Mouse (Mus musculus) frontal cortex, postnatal 36 days (tissue): ENCODE measurements around the gene 4930550C14Rik.

ENCODE experiments used
- DNase-seq, 2 experiments: peaks; one replicate each; pipeline ENCODE4 v3.0.0; 2022; ENCODE audit warnings: low spot score in 2 of 2

Gene 4930550C14Rik

GRCm38 (mm10) chr9:53402291-53402711 is at the start of gene 4930550C14Rik:
4930550C14Rik (plus strand) TSS chr9:53402325.
- DNase-seq, result peak in 1 of 2 experiments; percentile 30

GRCm38 (mm10) chr9:53353161-53353560 is 49.0 kb upstream of the 4930550C14Rik start:
- no peak for DNase-seq

- DNase-seq, result no peak
These were observed 45.6 kb upstream of the 4930550C14Rik start for GRCm38 (mm10) chr9:53356219-53357155.

- no peak for DNase-seq
These were observed 30.8 kb upstream of the 4930550C14Rik start for GRCm38 (mm10) chr9:53371339-53371738.

- DNase-seq, result no peak
These were observed 26.2 kb upstream of the 4930550C14Rik start for GRCm38 (mm10) chr9:53375907-53376306.

- DNase-seq, result no peak
These were observed 25.3 kb upstream of the 4930550C14Rik start for GRCm38 (mm10) chr9:53376820-53377219.

- DNase-seq, result no peak
These were observed 24.5 kb upstream of the 4930550C14Rik start for GRCm38 (mm10) chr9:53377597-53377996.

GRCm38 (mm10) chr9:53378171-53378570 is 24.0 kb upstream of the 4930550C14Rik start:
- DNase-seq, result no peak

GRCm38 (mm10) chr9:53380595-53380994 is 21.5 kb upstream of the 4930550C14Rik start:
- DNase-seq, result no peak

- no peak for DNase-seq
These were observed 21.0 kb upstream of the 4930550C14Rik start for GRCm38 (mm10) chr9:53381113-53381615.

GRCm38 (mm10) chr9:53383951-53384866 is 17.9 kb upstream of the 4930550C14Rik start, which contains the start of gene Kdelc2:
Kdelc2 (plus strand) TSS chr9:53384025.
- DNase-seq, result peak; percentile 70 to 88

- DNase-seq, result peak in 1 of 2 experiments; percentile 15
These were observed 17.3 kb upstream of the 4930550C14Rik start for GRCm38 (mm10) chr9:53384873-53385272.

- no peak for DNase-seq
These were observed 14.7 kb upstream of the 4930550C14Rik start for GRCm38 (mm10) chr9:53387431-53387830.

GRCm38 (mm10) chr9:53389109-53389508 is 13.0 kb upstream of the 4930550C14Rik start:
- DNase-seq, result no peak

- DNase-seq, result no peak
These were observed 12.0 kb upstream of the 4930550C14Rik start for GRCm38 (mm10) chr9:53390136-53390535.

- DNase-seq, result no peak
These were observed 4.3 kb upstream of the 4930550C14Rik start for GRCm38 (mm10) chr9:53397685-53398387.

GRCm38 (mm10) chr9:53398388-53398700 is 3.8 kb upstream of the 4930550C14Rik start:
- DNase-seq, result peak; percentile 30 to 49

- DNase-seq, result peak in 1 of 2 experiments; percentile 35
These were observed 2.6 kb upstream of the 4930550C14Rik start for GRCm38 (mm10) chr9:53399537-53399936.

- no peak for DNase-seq
These were observed 1.4 kb upstream of the 4930550C14Rik start for GRCm38 (mm10) chr9:53400696-53401095.

GRCm38 (mm10) chr9:53401146-53401545 is 979 bp upstream of the 4930550C14Rik start:
- no peak for DNase-seq

GRCm38 (mm10) chr9:53402991-53403390 is 866 bp downstream of the 4930550C14Rik start:
- DNase-seq, result no peak
